Mouse (Mus musculus) ovary, postnatal 10 days (tissue): ENCODE results near the gene Sulf2.

Source experiments
- DNase-seq: peaks from one replicate; pipeline ENCODE4 v3.0.0; 2022; ENCODE audit warnings: low spot score

Gene Sulf2

GRCm38 (mm10) chr2:166085780-166086179 lies 69.7 kb downstream of the Sulf2 start:
- DNase-seq, result no peak

GRCm38 (mm10) chr2:166084964-166085363 lies 70.5 kb downstream of the Sulf2 start:
- DNase-seq, result peak; percentile 64

- no peak for DNase-seq
Measured at GRCm38 (mm10) chr2:166084111-166084510, 71.4 kb downstream of the Sulf2 start.

- DNase-seq, result no peak
Measured at GRCm38 (mm10) chr2:166083542-166084031, 71.9 kb downstream of the Sulf2 start.

- no peak for DNase-seq
Measured at GRCm38 (mm10) chr2:166082661-166083060, 72.8 kb downstream of the Sulf2 start.

GRCm38 (mm10) chr2:166082193-166082592 lies 73.3 kb downstream of the Sulf2 start:
- DNase-seq, result no peak

GRCm38 (mm10) chr2:166080967-166081750 lies 74.3 kb downstream of the Sulf2 start:
- no peak for DNase-seq

GRCm38 (mm10) chr2:166079961-166080885 lies 75.2 kb downstream of the Sulf2 start:
- DNase-seq, result no peak

GRCm38 (mm10) chr2:166079231-166079630 lies 76.2 kb downstream of the Sulf2 start:
- DNase-seq, result no peak

GRCm38 (mm10) chr2:166077371-166077770 lies 78.1 kb downstream of the Sulf2 start:
- no peak for DNase-seq

- no peak for DNase-seq
Measured at GRCm38 (mm10) chr2:166074322-166074721, 81.1 kb downstream of the Sulf2 start.

- no peak for DNase-seq
Measured at GRCm38 (mm10) chr2:166073082-166073481, 82.4 kb downstream of the Sulf2 start.

GRCm38 (mm10) chr2:166071889-166072288 lies 83.6 kb downstream of the Sulf2 start:
- no peak for DNase-seq

GRCm38 (mm10) chr2:166071481-166071880 lies 84.0 kb downstream of the Sulf2 start:
- no peak for DNase-seq

- no peak for DNase-seq
Measured at GRCm38 (mm10) chr2:166069738-166070137, 85.7 kb downstream of the Sulf2 start.

GRCm38 (mm10) chr2:166069164-166069563 lies 86.3 kb downstream of the Sulf2 start:
- no peak for DNase-seq

GRCm38 (mm10) chr2:166068261-166068660 lies 87.2 kb downstream of the Sulf2 start:
- DNase-seq, result no peak

- DNase-seq, result no peak
Measured at GRCm38 (mm10) chr2:166066434-166066833, 89.0 kb downstream of the Sulf2 start.

- DNase-seq, result no peak
Measured at GRCm38 (mm10) chr2:166062431-166062830, 93.0 kb downstream of the Sulf2 start.

- no peak for DNase-seq
Measured at GRCm38 (mm10) chr2:166062008-166062407, 93.5 kb downstream of the Sulf2 start.

GRCm38 (mm10) chr2:166059684-166060423 lies 95.6 kb downstream of the Sulf2 start:
- DNase-seq, result no peak

GRCm38 (mm10) chr2:166054002-166054539 lies 101.4 kb downstream of the Sulf2 start:
- no peak for DNase-seq
